Comparison of ENCODE assay signal across 8 mouse cellular contexts in the genomic region with DNA sequence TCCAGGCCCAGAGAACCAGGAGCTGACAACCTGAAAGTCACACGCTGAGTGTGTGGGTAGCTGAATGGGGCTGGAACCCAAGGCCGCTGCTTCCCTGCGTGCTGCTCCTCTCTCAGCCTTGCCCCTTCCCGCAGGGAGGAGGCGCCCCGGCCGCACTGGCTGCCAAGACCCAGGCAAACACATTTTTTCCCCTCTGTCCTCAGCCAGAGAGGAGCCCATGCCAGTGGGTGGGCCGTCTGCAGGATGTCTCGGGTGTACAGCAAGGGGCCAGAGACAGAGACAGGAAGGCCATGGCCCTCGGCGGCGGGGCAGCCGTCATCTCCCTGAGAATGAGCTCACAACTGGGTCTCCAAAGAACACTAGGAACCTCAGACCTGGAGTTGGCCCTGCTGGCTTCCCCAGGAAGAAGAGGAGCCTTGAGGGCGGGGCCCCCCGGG. TPM values are rescaled to one million over a fixed set of nuclear protein-coding genes. Genes with fewer than 3 reads are reported as not detected.
DNase-seq lines count a peak whose midpoint lies in the region; ATAC-seq and TF ChIP-seq lines count a peak whose summit lies in the region.

No protein-coding gene starts in this region.

- ATAC-seq in hindbrain, embryonic 11.5 days (ENCODE audit: low FRiP score) = no peak
- no peak for ATAC-seq in hindbrain, embryonic 14.5 days (ENCODE audit: low FRiP score)
- no peak for ATAC-seq in kidney, embryonic 14.5 days (ENCODE audit: low FRiP score, low TSS enrichment)
- ATAC-seq in megakaryocyte progenitor cell, adult 5-6 weeks (replicated peaks; ENCODE audit: poor library complexity) = no peak

- WGBS in hindbrain, embryonic 11.5 days = 29% methylated on average over 15 of the region's 15 CpGs
- WGBS in hindbrain, embryonic 14.5 days = 28% methylated on average over 15 of the region's 15 CpGs
- WGBS in kidney, embryonic 14.5 days = 28% methylated on average over 15 of the region's 15 CpGs

- no peak for DNase-seq in hindbrain, embryonic 11.5 days (ENCODE audit: low spot score)
- DNase-seq in hindbrain, embryonic 14.5 days (ENCODE audit: low spot score) = no peak
- DNase-seq in heart, adult 11 months = peak; percentile 99
- peak; percentile 87 for DNase-seq in lung, postnatal 36 days
- no peak for DNase-seq in left cerebral cortex, adult 2 months (ENCODE audit: extremely low spot score in 1 of 2, low spot score in 2 of 2)
- DNase-seq in cerebellum, adult 9-10 months = no peak

- no peak overlapping the region for H3K4me3 ChIP-seq in hindbrain, embryonic 11.5 days (ENCODE audit: low read depth, low read length)
- no peak overlapping the region for H3K4me3 ChIP-seq in hindbrain, embryonic 14.5 days (replicated peaks; ENCODE audit: low read length)
- H3K4me3 ChIP-seq in kidney, embryonic 14.5 days (ENCODE audit: low read length) = no peak overlapping the region
- H3K4me3 ChIP-seq in left cerebral cortex, adult 2 months = no peak overlapping the region

- peaks cover 9% of the 10 kb centered on the region for H3K27me3 ChIP-seq in hindbrain, embryonic 11.5 days (ENCODE audit: control insufficient read depth, insufficient read depth, low read length)
- peaks cover 13% of the 10 kb centered on the region for H3K27me3 ChIP-seq in hindbrain, embryonic 14.5 days (ENCODE audit: control insufficient read depth, insufficient read depth, low read length)
- no peaks in the 10 kb centered on the region for H3K27me3 ChIP-seq in kidney, embryonic 14.5 days (ENCODE audit: control insufficient read depth, insufficient read depth, low read length)

- no peak for TF ChIP-seq CTCF in left cerebral cortex, adult 2 months (IDR thresholded peaks at IDR 0.05)

- peak overlapping the region; percentile 19; the same call in 1 of the 2 replicates for H3K9ac ChIP-seq in hindbrain, embryonic 11.5 days (ENCODE audit: low read depth, low read length)
- H3K9ac ChIP-seq in hindbrain, embryonic 14.5 days = no peak overlapping the region
- H3K9ac ChIP-seq in kidney, embryonic 14.5 days (ENCODE audit: low read depth, low read length) = peak overlapping the region; percentile 18; the same call in 1 of the 2 replicates

- H3K27ac ChIP-seq in hindbrain, embryonic 11.5 days (ENCODE audit: low read depth, low read length) = no peak overlapping the region
- H3K27ac ChIP-seq in hindbrain, embryonic 14.5 days = no peak overlapping the region
- peak overlapping the region; percentile 9; the same call in 1 of the 2 replicates for H3K27ac ChIP-seq in kidney, embryonic 14.5 days (ENCODE audit: low read depth, low read length)
- H3K27ac ChIP-seq in left cerebral cortex, adult 2 months = no peak overlapping the region

- H3K36me3 ChIP-seq in hindbrain, embryonic 11.5 days (ENCODE audit: control insufficient read depth, insufficient read depth, low read length) = no peaks in the 10 kb centered on the region
- no peaks in the 10 kb centered on the region for H3K36me3 ChIP-seq in hindbrain, embryonic 14.5 days (replicated peaks; ENCODE audit: control insufficient read depth, insufficient read depth)
- H3K36me3 ChIP-seq in kidney, embryonic 14.5 days (ENCODE audit: control insufficient read depth, insufficient read depth, low read length) = no peaks in the 10 kb centered on the region

- intact Hi-C loops in left cerebral cortex, adult 2 months (cut with DNase I) = no loop called here

- H3K9me3 ChIP-seq in hindbrain, embryonic 11.5 days (ENCODE audit: control insufficient read depth, low read length) = no peaks in the 10 kb centered on the region
- no peaks in the 10 kb centered on the region for H3K9me3 ChIP-seq in hindbrain, embryonic 14.5 days (ENCODE audit: control insufficient read depth, low read length)
- H3K9me3 ChIP-seq in kidney, embryonic 14.5 days (ENCODE audit: control insufficient read depth, low read length) = no peaks in the 10 kb centered on the region

- no peak overlapping the region for H3K4me2 ChIP-seq in hindbrain, embryonic 11.5 days (replicated peaks; ENCODE audit: low read depth, low read length)
- no peak overlapping the region for H3K4me2 ChIP-seq in hindbrain, embryonic 14.5 days (replicated peaks)
- H3K4me2 ChIP-seq in kidney, embryonic 14.5 days (replicated peaks; ENCODE audit: low read depth, low read length) = no peak overlapping the region

- H3K4me1 ChIP-seq in hindbrain, embryonic 11.5 days (replicated peaks; ENCODE audit: control insufficient read depth, insufficient read depth, low read length) = no peaks in the 10 kb centered on the region
- H3K4me1 ChIP-seq in hindbrain, embryonic 14.5 days (replicated peaks; ENCODE audit: control insufficient read depth, insufficient read depth, low read length) = 0 out of 2 replicates have a peak, but pooled peaks cover 5% of the 10 kb centered on the region
- H3K4me1 ChIP-seq in kidney, embryonic 14.5 days (ENCODE audit: control insufficient read depth, insufficient read depth, low read length) = peaks cover 14% of the 10 kb centered on the region

RNA-seq across cellular contexts. Expression of a gene that starts 4.9 kb away (rescaled TPM):
- polyA plus RNA-seq in hindbrain, embryonic 11.5 days (2014; fragmentation: Nextera tagmentation; extraction: Ambion mirVana) = 1.6 and 1.8 TPM in 2 replicates
- polyA plus RNA-seq in hindbrain, embryonic 14.5 days (2014; fragmentation: Nextera tagmentation; extraction: Ambion mirVana) = 1.1 TPM in 2 replicates
- polyA plus RNA-seq in kidney, embryonic 14.5 days (2014; fragmentation: Nextera tagmentation; extraction: Ambion mirVana) = 3.4 and 3.6 TPM in 2 replicates
- total RNA-seq in left cerebral cortex, adult 2 months (2021) = 1 to 10 TPM; 1.6 to 3.2 TPM
- 3.2 and 3.9 TPM in 2 replicates for total RNA-seq in megakaryocyte progenitor cell, adult 5-6 weeks (2015)
- total RNA-seq in megakaryocyte progenitor cell, adult 5-6 weeks (2017) = 1.5 and 1.7 TPM in 2 replicates

RNA-seq across cellular contexts. Expression of a gene that starts 23.2 kb away (rescaled TPM):
- 18.0 and 20.4 TPM in 2 replicates for polyA plus RNA-seq in hindbrain, embryonic 11.5 days (2014; fragmentation: Nextera tagmentation; extraction: Ambion mirVana)
- polyA plus RNA-seq in hindbrain, embryonic 14.5 days (2014; fragmentation: Nextera tagmentation; extraction: Ambion mirVana) = 21.2 and 22.9 TPM in 2 replicates
- 10.9 and 17.0 TPM in 2 replicates for polyA plus RNA-seq in kidney, embryonic 14.5 days (2014; fragmentation: Nextera tagmentation; extraction: Ambion mirVana)
- 10 to 100 TPM; 21.3 to 22.6 TPM for total RNA-seq in left cerebral cortex, adult 2 months (2021)
- 6.9 and 8.4 TPM in 2 replicates for total RNA-seq in megakaryocyte progenitor cell, adult 5-6 weeks (2015)
- total RNA-seq in megakaryocyte progenitor cell, adult 5-6 weeks (2017) = 6.6 and 6.9 TPM in 2 replicates

RNA-seq across cellular contexts. Expression of a gene that starts 52.0 kb away (rescaled TPM):
- polyA plus RNA-seq in hindbrain, embryonic 11.5 days (2014; fragmentation: Nextera tagmentation; extraction: Ambion mirVana) = 32.7 and 33.5 TPM in 2 replicates
- polyA plus RNA-seq in hindbrain, embryonic 14.5 days (2014; fragmentation: Nextera tagmentation; extraction: Ambion mirVana) = 39.9 and 40.0 TPM in 2 replicates
- 45.8 and 63.1 TPM in 2 replicates for polyA plus RNA-seq in kidney, embryonic 14.5 days (2014; fragmentation: Nextera tagmentation; extraction: Ambion mirVana)
- total RNA-seq in left cerebral cortex, adult 2 months (2021) = 10 to 100 TPM; 73.7 to 82.2 TPM
- 12.0 and 12.2 TPM in 2 replicates for total RNA-seq in megakaryocyte progenitor cell, adult 5-6 weeks (2015)
- 4.0 and 4.3 TPM in 2 replicates for total RNA-seq in megakaryocyte progenitor cell, adult 5-6 weeks (2017)

Comparison
In these comparisons a context has a peak if more than half of its experiments do, and no peak if none do; other contexts are left out.
1. DNase-seq: peak in heart, adult 11 months (single experiment) and lung, postnatal 36 days (single experiment); none in hindbrain, embryonic 11.5 days (single experiment), hindbrain, embryonic 14.5 days (single experiment), left cerebral cortex, adult 2 months (0 of 2) and cerebellum, adult 9-10 months (single experiment).